Mouse (Mus musculus) myocyte (in vitro differentiated cells): Measurements from ENCODE around the gene Rnls.

Experiments used
- CEBPB ChIP-seq: IDR thresholded peaks from 2 replicates; pipeline ENCODE4 v1.6.1; 2011; ENCODE audit warnings: mild to moderate bottlenecking, moderate library complexity; ENCODE audit not compliant: poor library complexity, insufficient read depth, severe bottlenecking
- MYOD1 ChIP-seq, 3 experiments: IDR thresholded peaks; one replicate each; pipeline ENCODE4 v1.6.1; 2011; ENCODE audit warnings: control low read depth in 2 of 3, low read depth in 2 of 3, mild to moderate bottlenecking in 2 of 3, moderate library complexity in 1 of 3; ENCODE audit not compliant: insufficient read length in 2 of 3, control insufficient read depth in 1 of 3
- POLR2A ChIP-seq: IDR thresholded peaks from one replicate; pipeline ENCODE4 v1.6.1; 2011; ENCODE audit warnings: low read depth, mild to moderate bottlenecking, control low read depth, moderate library complexity; ENCODE audit not compliant: insufficient read length
- POLR2AphosphoS2 ChIP-seq: IDR thresholded peaks from one replicate; pipeline ENCODE4 v1.6.1; 2011; ENCODE audit warnings: low read depth, control low read depth; ENCODE audit not compliant: insufficient read length
- USF1 ChIP-seq: IDR thresholded peaks from one replicate; pipeline ENCODE4 v1.6.1; 2011; ENCODE audit warnings: low read depth, mild to moderate bottlenecking, control low read depth, moderate library complexity

- no peak for TF ChIP-seq POLR2AphosphoS2
- no peak for TF ChIP-seq POLR2A
- TF ChIP-seq MYOD1 (IDR thresholded peaks at IDR 0.05; ENCODE audit: control insufficient read depth in 1 of 3, insufficient read length in 2 of 3, low read depth in 2 of 3), result no peak
- no peak for TF ChIP-seq CEBPB
- TF ChIP-seq USF1, result no peak
Observed at GRCm38 (mm10) chr19:33244196-33244595, 147.9 kb downstream of the Rnls start.
